22 mouse cellular contexts compared by ENCODE assay signal in the genomic region with DNA sequence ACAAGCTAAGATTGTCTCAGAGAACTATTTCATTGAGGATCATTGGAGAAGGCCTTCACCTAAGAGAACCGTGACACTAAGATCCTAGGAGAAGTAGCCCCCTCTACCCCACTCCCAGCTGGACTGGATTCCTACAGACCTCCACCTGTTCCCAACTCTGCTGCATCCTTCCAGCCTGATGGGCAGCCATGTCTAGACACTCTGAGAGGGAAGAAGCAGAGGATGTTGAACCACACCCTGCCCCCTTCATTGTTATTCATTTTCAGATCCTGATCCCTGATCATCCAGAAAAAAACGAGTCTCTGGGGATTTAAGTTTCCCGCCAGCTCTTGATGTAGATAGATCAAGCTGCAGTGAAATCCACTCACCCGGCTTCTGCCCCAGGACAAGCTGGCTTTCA. TPM values are rescaled to one million over a fixed set of nuclear protein-coding genes. Genes with fewer than 3 reads are reported as not detected.
"Had no signal": no experiment of that assay in that cellular context is flagged by ENCODE, and none has a peak within 500 bp of the region (broad histone marks: within the 10 kb centered on the region; RNA-seq: fewer than 3 reads in every experiment).

No protein-coding gene starts in this region.

- H3K9me3 ChIP-seq: stomach, embryonic 15.5 days had no signal

- H3K4me2 ChIP-seq: lung, embryonic 14.5 days; midbrain, embryonic 12.5 days; neural tube, embryonic 13.5 days; neural tube, embryonic 15.5 days; stomach, embryonic 15.5 days had no signal

- H3K27ac ChIP-seq: midbrain, embryonic 10.5 days; midbrain, embryonic 12.5 days; neural tube, embryonic 13.5 days; neural tube, embryonic 15.5 days; stomach, embryonic 15.5 days; stomach, postnatal 0 days had no signal

- DNase-seq: lung, adult 18-20 months; lung, embryonic 14.5 days; lung, postnatal 10 days; lung, postnatal 4 days; midbrain, embryonic 14.5 days; retina, postnatal 1 day; right cerebral cortex, adult 18-20 months; right cerebral cortex, postnatal 14 days; thymus, adult 2 months; thymus, postnatal 25 days; thymus, postnatal 4 days had no signal

- H3K4me1 ChIP-seq: midbrain, embryonic 12.5 days; neural tube, embryonic 15.5 days; stomach, embryonic 15.5 days had no signal

- H3K4me3 ChIP-seq: midbrain, embryonic 10.5 days; midbrain, embryonic 12.5 days; myocyte; neural tube, embryonic 13.5 days; neural tube, embryonic 15.5 days; stomach, embryonic 15.5 days had no signal

- H3K36me3 ChIP-seq: midbrain, embryonic 10.5 days; midbrain, embryonic 12.5 days; neural tube, embryonic 13.5 days; neural tube, embryonic 15.5 days; stomach, embryonic 15.5 days had no signal

- ATAC-seq: midbrain, embryonic 16.5 days had no signal

- H3K9ac ChIP-seq: lung, embryonic 14.5 days; midbrain, embryonic 12.5 days; neural tube, embryonic 13.5 days; neural tube, embryonic 15.5 days; stomach, embryonic 15.5 days had no signal

- H3K27me3 ChIP-seq: midbrain, embryonic 12.5 days; neural tube, embryonic 13.5 days; neural tube, embryonic 15.5 days; stomach, embryonic 15.5 days had no signal

RNA-seq across cellular contexts. Expression of gene Ltf, which starts 53.9 kb away (rescaled TPM):
- polyA plus RNA-seq: midbrain, embryonic 10.5 days; myocyte; neural tube, embryonic 11.5 days; testis, adult 2 months; urinary bladder, adult 2 months had no signal
